Mouse (Mus musculus) heart, embryonic 16.5 days (tissue): ENCODE data around the gene Trim7. TPM values are rescaled to one million over a fixed set of nuclear protein-coding genes. Genes with fewer than 3 reads are reported as not detected.

Experiments used
- ATAC-seq: fragments of 200-750 bp; cut with Nextera tagmentation; replicated peaks from 2 replicates; pipeline ENCODE4 v1.8.0; 2017; ENCODE audit warnings: moderate number of reproducible peaks; ENCODE audit not compliant: insufficient read depth, low FRiP score; ENCODE audit errors: extremely low read depth
- H3K27ac ChIP-seq: fragments of 300-500 bp; sonication (generic); 2 replicates; pipeline ENCODE4 v1.5.1; 2014; ENCODE audit warnings: mild to moderate bottlenecking, low read length, control low read depth, moderate library complexity
- H3K27me3 ChIP-seq: fragments of 300-500 bp; sonication (generic); 2 replicates; pipeline ENCODE4 v1.6.1; 2014; ENCODE audit warnings: low read length, mixed read lengths; ENCODE audit not compliant: control insufficient read depth, insufficient read depth
- H3K36me3 ChIP-seq: fragments of 300-500 bp; sonication (generic); 2 replicates; pipeline ENCODE4 v1.6.1; 2014; ENCODE audit not compliant: control insufficient read depth, insufficient read depth
- H3K4me1 ChIP-seq: fragments of 300-500 bp; sonication (generic); 2 replicates; pipeline ENCODE4 v1.6.1; 2014; ENCODE audit warnings: low read length, mixed read lengths; ENCODE audit not compliant: control insufficient read depth, insufficient read depth
- H3K4me2 ChIP-seq: fragments of 300-500 bp; sonication (generic); 2 replicates; pipeline ENCODE4 v1.6.1; 2014; ENCODE audit warnings: low read depth, mild to moderate bottlenecking, control low read depth, low read length
- H3K4me3 ChIP-seq: fragments of 300-500 bp; sonication (generic); 2 replicates; pipeline ENCODE4 v1.5.1; 2014; ENCODE audit warnings: mild to moderate bottlenecking, control low read depth, low read length
- H3K9ac ChIP-seq: fragments of 300-500 bp; sonication (generic); 2 replicates; pipeline ENCODE4 v1.6.1; 2014; ENCODE audit warnings: low read length, control low read depth
- H3K9me3 ChIP-seq: fragments of 300-500 bp; sonication (generic); replicated peaks from 2 replicates; pipeline ENCODE4 v1.6.1; 2016; ENCODE audit warnings: low read length; ENCODE audit not compliant: control insufficient read depth
- WGBS: fragments of 180-500 bp; shearing (Covaris S2); extraction: QIAGEN DNeasy Blood & Tissue Kit; methylation state at CpG from one replicate; pipeline ENCODE4 v1.1.7; 2014; 5-methylcytosine and 5-hydroxymethylcytosine counted together
- polyA plus RNA-seq: library from polyadenylated mRNA; unstranded; fragments of >200 nt; fragmentation: Nextera tagmentation; extraction: Ambion mirVana; gene quantifications from 2 replicates; pipeline ENCODE4 v1.2.1, GENCODE M21; 2015

The Trim7 gene
- polyA plus RNA-seq, 1 experiment from 2014 or later, result 0.98 TPM

- no peak overlapping the region for H3K27ac ChIP-seq
- H3K4me3 ChIP-seq, result no peak overlapping the region
- H3K9ac ChIP-seq, result no peak overlapping the region
- peaks cover 13% of the 10 kb centered on the region for H3K36me3 ChIP-seq
- WGBS, result 88% methylated on average over 9 of the region's 9 CpGs
- no peaks in the 10 kb centered on the region for H3K27me3 ChIP-seq
- H3K4me2 ChIP-seq, result no peak overlapping the region
- H3K4me1 ChIP-seq, result peaks cover 14% of the 10 kb centered on the region
- no peak for ATAC-seq
- H3K9me3 ChIP-seq, result no peaks in the 10 kb centered on the region
Observed at GRCm38 (mm10) chr11:48866481-48866880, 40.5 kb downstream of the Trim7 start.

GRCm38 (mm10) chr11:48869380-48870110, 43.6 kb downstream of the Trim7 start:
- Histone ChIP-seq H3K4me2 (peak overlapping the region; percentile 82), H3K27ac (peak overlapping the region; percentile 4; the same call in 1 of the 2 replicates), H3K4me1 (peaks cover 20% of the 10 kb centered on the region), H3K9me3 (no peaks in the 10 kb centered on the region), H3K9ac (peak overlapping the region; percentile 76), H3K36me3 (peaks cover 13% of the 10 kb centered on the region), H3K27me3 (no peaks in the 10 kb centered on the region), H3K4me3 (peak overlapping the region; percentile 60)
- 39% methylated on average over 7 of the region's 7 CpGs for WGBS
- no peak for ATAC-seq

GRCm38 (mm10) chr11:48870781-48871180, 44.8 kb downstream of the Trim7 start:
- Histone ChIP-seq H3K4me2 (peak overlapping the region; percentile 82), H3K27ac (peak overlapping the region; percentile 81), H3K4me3 (peak overlapping the region; percentile 60), H3K9me3 (no peaks in the 10 kb centered on the region), H3K27me3 (no peaks in the 10 kb centered on the region), H3K4me1 (peaks cover 21% of the 10 kb centered on the region), H3K36me3 (peaks cover 8% of the 10 kb centered on the region), H3K9ac (peak overlapping the region; percentile 76)
- no peak for ATAC-seq
- WGBS, result 18% methylated on average over 7 of the region's 7 CpGs

GRCm38 (mm10) chr11:48871201-48871772, 45.3 kb downstream of the Trim7 start, which contains the start of gene Irgm1:
TSS of gene Irgm1 (minus strand) at chr11:48871683.
- Histone ChIP-seq H3K4me2 (peak within 1 kb of the TSS; percentile 82), H3K9me3 (no peaks in the 10 kb centered on the region)
- under 1% methylated on average over 19 of the region's 19 CpGs for WGBS

GRCm38 (mm10) chr11:48871817-48872541, 46.0 kb downstream of the Trim7 start:
- H3K4me1 ChIP-seq, result peaks cover 21% of the 10 kb centered on the region
- H3K4me2 ChIP-seq, result peak overlapping the region; percentile 82
- H3K36me3 ChIP-seq, result no peaks in the 10 kb centered on the region
- H3K27me3 ChIP-seq, result no peaks in the 10 kb centered on the region
- H3K27ac ChIP-seq, result peak overlapping the region; percentile 81
- H3K9me3 ChIP-seq, result no peaks in the 10 kb centered on the region
- H3K4me3 ChIP-seq, result peak overlapping the region; percentile 60
- H3K9ac ChIP-seq, result peak overlapping the region; percentile 76
- peak; percentile 26; the same call in 1 of the 2 replicates for ATAC-seq
- WGBS, result 7% methylated on average over 17 of the region's 17 CpGs

More at GRCm38 (mm10) chr11:48871201-48871772, 45.3 kb downstream of the Trim7 start, which contains the start of gene Irgm1:
- H3K27me3 ChIP-seq, result no peaks in the 10 kb centered on the region
- peaks cover 21% of the 10 kb centered on the region for H3K4me1 ChIP-seq
- peaks cover 3% of the 10 kb centered on the region for H3K36me3 ChIP-seq
- peak within 1 kb of the TSS; percentile 76 for H3K9ac ChIP-seq
- peak within 1 kb of the TSS; percentile 81 for H3K27ac ChIP-seq
- peak within 1 kb of the TSS; percentile 60 for H3K4me3 ChIP-seq
- peak; percentile 58 for ATAC-seq

GRCm38 (mm10) chr11:48872695-48873300, 46.9 kb downstream of the Trim7 start:
- no peak for ATAC-seq

GRCm38 (mm10) chr11:48873591-48874290, 47.8 kb downstream of the Trim7 start:
- Histone ChIP-seq H3K9me3 (no peaks in the 10 kb centered on the region), H3K36me3 (no peaks in the 10 kb centered on the region), H3K4me1 (peaks cover 20% of the 10 kb centered on the region), H3K27me3 (no peaks in the 10 kb centered on the region), H3K4me2 (no peak overlapping the region), H3K4me3 (no peak overlapping the region), H3K9ac (no peak overlapping the region), H3K27ac (no peak overlapping the region)
- ATAC-seq, result no peak
- WGBS, result 47% methylated on average over 10 of the region's 10 CpGs

More at GRCm38 (mm10) chr11:48872695-48873300, 46.9 kb downstream of the Trim7 start:
- WGBS, result 80% methylated on average over 7 of the region's 7 CpGs
- Histone ChIP-seq H3K4me3 (no peak overlapping the region), H3K9ac (peak overlapping the region; percentile 76; the same call in 1 of the 2 replicates), H3K4me2 (peak overlapping the region; percentile 82; the same call in 1 of the 2 replicates), H3K27ac (peak overlapping the region; percentile 81), H3K9me3 (no peaks in the 10 kb centered on the region), H3K4me1 (peaks cover 21% of the 10 kb centered on the region), H3K36me3 (no peaks in the 10 kb centered on the region), H3K27me3 (no peaks in the 10 kb centered on the region)

GRCm38 (mm10) chr11:48874465-48874864, 48.5 kb downstream of the Trim7 start:
- Histone ChIP-seq H3K27ac (no peak overlapping the region), H3K4me1 (peaks cover 13% of the 10 kb centered on the region), H3K36me3 (no peaks in the 10 kb centered on the region), H3K9me3 (no peaks in the 10 kb centered on the region), H3K9ac (no peak overlapping the region), H3K27me3 (no peaks in the 10 kb centered on the region), H3K4me3 (no peak overlapping the region), H3K4me2 (no peak overlapping the region)
- no peak for ATAC-seq
- WGBS, result 0% methylated on average over 4 of the region's 4 CpGs
